Mouse (Mus musculus) liver, adult 2 months (tissue): Measurements from ENCODE around the gene Olfr228. TPM values are rescaled to one million over a fixed set of nuclear protein-coding genes. Genes with fewer than 3 reads are reported as not detected.

Experiments
- polyA plus RNA-seq: library from polyadenylated mRNA; depleted of rRNA; stranded (reverse); fragments of >200 nt; gene quantifications from 2 replicates; pipeline ENCODE4 v1.2.3, GENCODE M21; 2012; rRNA removed
- total RNA-seq: library from RNA; depleted of rRNA; stranded (reverse); fragments of >200 nt; gene quantifications from 2 replicates; pipeline ENCODE4 v1.2.3, GENCODE M21; 2014; rRNA removed

Gene Olfr228
- total and polyA plus RNA-seq, 2 experiments: not detected

Other genes with a start within 250 kb of the Olfr228 start
- not detected in 2 replicates for gene Olfr1048, start 247.1 kb downstream of the Olfr228 start, total RNA-seq
- gene Olfr1048, start 247.1 kb downstream of the Olfr228 start, polyA plus RNA-seq: not detected in 2 replicates
- not detected in 2 replicates for gene Olfr1049, start 229.1 kb downstream of the Olfr228 start, total RNA-seq
- not detected in 2 replicates for gene Olfr1049, start 229.1 kb downstream of the Olfr228 start, polyA plus RNA-seq
- gene Olfr1051, start 208.3 kb downstream of the Olfr228 start, total RNA-seq: not detected in 2 replicates
- gene Olfr1051, start 208.3 kb downstream of the Olfr228 start, polyA plus RNA-seq: not detected in 2 replicates
- gene Olfr1052, start 194.9 kb downstream of the Olfr228 start, total RNA-seq: not detected in 2 replicates
- gene Olfr1052, start 194.9 kb downstream of the Olfr228 start, polyA plus RNA-seq: not detected in 2 replicates
- not detected in 2 replicates for gene Olfr1053, start 172.1 kb downstream of the Olfr228 start, total RNA-seq
- not detected in 2 replicates for gene Olfr1053, start 172.1 kb downstream of the Olfr228 start, polyA plus RNA-seq
- not detected in 2 replicates for gene Olfr1054, start 152.0 kb downstream of the Olfr228 start, total RNA-seq
- not detected in 2 replicates for gene Olfr1054, start 152.0 kb downstream of the Olfr228 start, polyA plus RNA-seq
- not detected in 2 replicates for gene Olfr1055, start 137.1 kb downstream of the Olfr228 start, total RNA-seq
- not detected in 2 replicates for gene Olfr1055, start 137.1 kb downstream of the Olfr228 start, polyA plus RNA-seq
- gene Olfr1056, start 124.9 kb downstream of the Olfr228 start, total RNA-seq: not detected in 2 replicates
- gene Olfr1056, start 124.9 kb downstream of the Olfr228 start, polyA plus RNA-seq: not detected in 2 replicates
- not detected in 2 replicates for gene Olfr1057, start 109.0 kb downstream of the Olfr228 start, total RNA-seq
- not detected in 2 replicates for gene Olfr1057, start 109.0 kb downstream of the Olfr228 start, polyA plus RNA-seq
- gene Olfr1058, start 98.8 kb downstream of the Olfr228 start, total RNA-seq: not detected in 2 replicates
- not detected in 2 replicates for gene Olfr1058, start 98.8 kb downstream of the Olfr228 start, polyA plus RNA-seq
- not detected in 2 replicates for gene Olfr1061, start 73.3 kb downstream of the Olfr228 start, total RNA-seq
- gene Olfr1061, start 73.3 kb downstream of the Olfr228 start, polyA plus RNA-seq: not detected in 2 replicates
- not detected in 2 replicates for gene Olfr1062, start 60.6 kb downstream of the Olfr228 start, total RNA-seq
- gene Olfr1062, start 60.6 kb downstream of the Olfr228 start, polyA plus RNA-seq: not detected in 2 replicates
- gene Olfr1065, start 36.8 kb downstream of the Olfr228 start, total RNA-seq: not detected in 2 replicates
- not detected in 2 replicates for gene Olfr1065, start 36.8 kb downstream of the Olfr228 start, polyA plus RNA-seq
- gene Olfr1066, start 31.1 kb downstream of the Olfr228 start, total RNA-seq: not detected in 2 replicates
- gene Olfr1066, start 31.1 kb downstream of the Olfr228 start, polyA plus RNA-seq: not detected in 2 replicates
- gene Olfr1076, start 21.1 kb upstream of the Olfr228 start, total RNA-seq: not detected in 2 replicates
- not detected in 2 replicates for gene Olfr1076, start 21.1 kb upstream of the Olfr228 start, polyA plus RNA-seq
- gene Olfr1079, start 55.1 kb upstream of the Olfr228 start, total RNA-seq: not detected in 2 replicates
- not detected in 2 replicates for gene Olfr1079, start 55.1 kb upstream of the Olfr228 start, polyA plus RNA-seq
- not detected in 2 replicates for gene Olfr1080, start 70.8 kb upstream of the Olfr228 start, total RNA-seq
- not detected in 2 replicates for gene Olfr1080, start 70.8 kb upstream of the Olfr228 start, polyA plus RNA-seq
- not detected in 2 replicates for gene Olfr1082, start 111.6 kb upstream of the Olfr228 start, total RNA-seq
- gene Olfr1082, start 111.6 kb upstream of the Olfr228 start, polyA plus RNA-seq: not detected in 2 replicates
- gene Olfr1084, start 152.3 kb upstream of the Olfr228 start, total RNA-seq: not detected in 2 replicates
- gene Olfr1084, start 152.3 kb upstream of the Olfr228 start, polyA plus RNA-seq: not detected in 2 replicates
- gene Olfr1085, start 174.6 kb upstream of the Olfr228 start, total RNA-seq: not detected in 2 replicates
- not detected in 2 replicates for gene Olfr1085, start 174.6 kb upstream of the Olfr228 start, polyA plus RNA-seq
- gene Olfr1086, start 192.7 kb upstream of the Olfr228 start, total RNA-seq: not detected in 2 replicates
- not detected in 2 replicates for gene Olfr1086, start 192.7 kb upstream of the Olfr228 start, polyA plus RNA-seq
- not detected in 2 replicates for gene Olfr1087, start 211.0 kb upstream of the Olfr228 start, total RNA-seq
- gene Olfr1087, start 211.0 kb upstream of the Olfr228 start, polyA plus RNA-seq: not detected in 2 replicates
- not detected in 2 replicates for gene Olfr1089, start 246.3 kb upstream of the Olfr228 start, total RNA-seq
- gene Olfr1089, start 246.3 kb upstream of the Olfr228 start, polyA plus RNA-seq: not detected in 2 replicates